Mouse (Mus musculus): ENCODE results near the gene Ccdc110.

DNA sequence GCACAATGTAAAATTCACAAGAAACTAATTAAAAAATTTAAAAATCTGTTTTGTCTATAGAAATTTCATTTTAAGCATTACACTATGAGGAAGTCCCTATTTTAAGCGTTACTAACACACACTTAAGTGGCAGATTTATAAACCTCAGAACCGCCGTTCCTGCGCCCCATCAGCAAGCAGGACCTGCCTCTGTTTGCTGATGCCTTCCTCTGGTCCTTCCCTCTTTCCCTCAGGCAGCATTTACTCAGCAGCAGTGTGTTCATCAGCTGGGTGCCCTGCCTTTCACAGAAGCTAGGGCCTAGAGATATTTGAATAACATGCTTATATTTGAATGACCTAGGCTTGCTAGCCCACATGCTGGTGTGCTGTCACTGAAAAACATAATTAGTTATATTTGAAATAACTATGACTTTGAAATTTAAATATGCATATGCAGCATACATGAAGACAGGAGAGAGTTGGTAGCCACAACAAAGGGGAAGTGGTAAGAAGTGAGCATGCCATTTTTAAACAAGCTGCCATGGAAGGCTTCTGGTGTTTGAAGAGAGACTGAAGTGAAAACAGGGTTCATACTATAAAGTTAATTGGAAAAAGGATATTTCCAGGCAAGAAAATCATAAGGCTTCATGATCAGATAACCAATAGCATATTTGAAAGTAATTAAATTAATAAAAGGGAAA is 56.4 kb downstream of the Ccdc110 start:
- TF ChIP-seq CTCF (IDR thresholded peaks at IDR 0.05; ENCODE audit: low read depth, low read length) = no peak
- no peak for TF ChIP-seq POLR2A (IDR thresholded peaks at IDR 0.05; ENCODE audit: borderline replicate concordance, low read depth, low read length)

All from bone marrow macrophage, adult 2 months (primary cell).